Mouse (Mus musculus) adrenal gland (tissue): ENCODE measurements at regions not wholly inside any gene's neighbourhood (a gene's known extent, or its start where the extent isn't known, plus 50 kb on each side); places are given as distances from the start of the nearest gene placed in this dataset.

ENCODE experiments used
- intact Hi-C: fragments of 180-260 bp; cut with DNase I; formaldehyde crosslinking; loops from one replicate; pipeline ENCODE4 v1.15.1; 2025

DNA sequence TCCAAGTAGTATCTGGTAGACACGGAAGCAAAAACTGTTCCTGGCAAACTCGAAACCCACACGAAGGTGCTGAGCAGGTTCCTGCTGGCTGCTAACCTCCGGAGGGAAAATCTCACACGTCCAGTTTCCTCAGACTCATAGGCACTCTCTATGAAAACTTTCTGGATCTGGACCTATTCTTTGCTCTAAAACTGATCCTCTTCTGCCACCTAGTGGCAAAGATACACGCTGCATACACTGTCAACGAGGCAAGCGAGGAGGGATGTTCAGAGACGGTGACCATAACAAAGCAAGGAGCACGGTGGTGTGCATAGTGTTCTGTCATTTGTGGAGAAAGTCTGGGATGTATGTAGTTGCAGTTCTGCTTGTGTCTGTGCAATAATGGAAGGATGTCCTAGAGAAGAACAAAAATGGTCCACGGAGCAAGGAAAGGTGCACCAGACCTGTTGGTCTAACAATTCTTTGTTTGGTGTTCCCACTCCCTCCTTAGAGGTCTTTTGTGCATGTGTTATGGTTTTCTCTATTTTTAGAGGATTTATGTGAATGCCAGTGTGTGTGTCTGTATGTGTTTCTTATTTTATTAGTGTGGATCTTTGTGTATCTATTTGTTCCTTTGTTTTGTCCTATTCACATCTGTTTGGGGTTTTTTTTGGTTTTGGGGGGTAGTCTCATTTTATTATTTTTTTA, 57.0 kb upstream of the Siglech start:
- intact Hi-C loops = loop anchor here (2.0 kb wide), 1 partner anchor 864 kb away; no protein-coding TSS in a partner anchor
